Mouse (Mus musculus): ENCODE measurements around the gene Nkx2-5.

Gene Nkx2-5

DNA sequence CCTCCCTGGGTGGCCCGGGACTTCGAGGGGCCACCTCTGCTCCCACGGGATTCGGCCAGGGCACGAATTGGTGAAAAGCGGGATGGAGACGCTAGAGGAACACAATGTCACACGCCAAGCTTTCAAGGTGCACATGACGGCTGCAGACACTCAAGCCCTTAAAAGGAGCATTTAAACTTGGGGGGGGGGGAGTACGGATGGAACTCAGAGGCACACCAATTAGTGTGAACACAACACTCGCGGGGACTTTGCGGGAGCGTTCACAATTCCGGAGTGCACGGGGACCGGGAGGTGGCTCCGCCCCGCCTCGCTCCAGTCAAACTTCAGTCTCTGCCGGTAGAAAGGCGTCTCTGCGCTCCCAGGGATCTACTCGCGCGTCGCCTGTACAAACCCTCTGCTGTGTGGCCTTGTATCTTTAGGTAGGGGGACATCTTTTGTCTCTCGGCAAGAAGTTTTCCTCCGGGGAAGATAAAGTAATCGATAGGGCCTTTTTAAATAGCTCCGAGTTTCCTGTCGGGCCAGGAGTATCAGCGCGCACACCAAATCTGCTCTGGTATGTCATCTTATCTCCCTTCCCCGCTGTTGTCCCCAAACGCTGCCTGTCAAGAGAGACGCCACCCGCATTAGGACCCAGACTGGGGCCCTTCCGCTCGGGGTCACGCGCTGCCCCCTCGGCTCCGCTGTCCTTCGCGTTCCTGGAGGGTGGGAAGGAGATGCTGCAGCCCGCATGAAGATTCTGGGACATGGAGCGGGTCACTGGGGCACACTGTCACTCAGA, 5.7 kb upstream of the Nkx2-5 start:
- DNase-seq (ENCODE audit: low read depth in 1 of 2, low spot score in 2 of 2) = no peak

DNA sequence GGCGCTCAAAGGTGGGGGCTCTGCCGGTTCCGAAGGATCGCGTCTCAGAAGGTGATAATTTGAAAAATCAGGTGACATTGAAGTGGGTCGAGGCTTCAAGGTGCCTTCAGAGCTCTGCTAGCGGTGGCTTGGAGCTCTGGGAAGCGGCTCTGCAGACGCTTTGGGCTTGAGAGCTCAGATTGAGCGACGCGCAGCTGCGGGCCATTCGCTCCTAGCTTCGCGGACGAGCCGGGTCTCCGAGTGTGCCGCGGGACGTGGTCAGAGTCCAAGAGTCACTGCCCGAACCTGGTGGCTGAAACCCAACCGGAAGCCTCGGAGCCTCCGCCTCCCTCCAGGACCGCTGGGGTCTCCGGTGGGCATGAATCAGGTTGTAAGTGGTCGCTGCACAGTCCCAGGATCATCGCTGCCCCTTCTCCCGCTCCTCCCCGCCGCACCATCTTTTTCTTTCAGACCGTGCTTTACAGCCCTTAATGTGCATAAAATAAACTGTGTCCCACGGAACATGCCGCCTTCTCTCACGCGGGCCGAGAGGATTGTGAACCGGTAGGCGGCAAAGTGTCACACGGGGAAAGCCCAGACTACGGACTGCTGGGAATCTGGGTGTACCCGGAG, 5.0 kb upstream of the Nkx2-5 start:
- no peak for DNase-seq (ENCODE audit: low read depth in 1 of 2, low spot score in 2 of 2)

DNA sequence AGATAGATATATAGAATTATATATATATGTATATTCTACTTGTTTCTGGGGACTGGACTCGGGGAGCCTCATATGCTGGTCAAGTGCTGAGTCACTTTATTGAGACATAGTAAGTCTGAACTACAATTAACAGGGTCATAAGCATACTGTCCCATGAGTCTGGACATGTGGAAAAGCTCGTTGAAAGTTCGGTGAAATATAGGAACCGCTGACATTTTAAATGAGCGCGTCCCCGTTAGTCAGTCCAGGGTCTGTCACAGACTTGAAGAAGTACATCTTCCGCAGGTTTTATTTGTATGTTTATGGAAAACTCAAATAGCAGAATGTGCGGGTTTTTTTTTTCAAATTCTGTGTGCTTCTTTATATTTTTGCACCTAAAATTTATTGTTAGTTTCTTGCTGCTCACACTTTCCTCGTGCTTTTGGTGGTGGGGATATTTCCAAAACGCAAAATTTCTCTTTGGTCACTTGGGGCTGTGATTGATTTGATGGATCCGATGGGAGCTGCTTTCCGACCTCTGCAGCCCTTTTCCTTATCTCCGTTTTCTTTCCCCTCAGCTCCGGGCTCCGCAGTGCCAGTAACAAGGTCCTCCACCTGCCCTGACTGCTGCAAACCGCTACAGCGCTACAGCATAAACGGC, 4.4 kb upstream of the Nkx2-5 start:
- no peak for DNase-seq (ENCODE audit: low read depth in 1 of 2, low spot score in 2 of 2)

DNA sequence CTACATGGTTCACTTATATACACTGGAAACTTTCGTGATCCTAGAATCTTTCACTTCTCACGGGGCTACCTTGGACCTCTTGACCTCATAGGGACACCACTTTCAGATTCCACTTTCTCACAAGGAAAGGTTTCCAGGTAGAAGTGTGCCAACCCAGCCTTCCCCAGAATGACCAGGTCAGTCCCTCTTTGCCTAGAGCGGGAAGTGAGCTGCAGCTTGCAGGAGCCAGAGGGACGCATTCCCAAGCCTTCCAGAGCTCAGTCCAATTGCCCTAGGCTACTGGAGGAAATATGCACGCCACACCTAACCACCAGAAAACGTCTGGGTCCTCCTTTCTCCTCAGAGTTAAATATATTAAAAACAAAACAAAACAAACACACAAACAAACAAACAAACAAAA, 3.4 kb upstream of the Nkx2-5 start:
- no peak for DNase-seq (ENCODE audit: low read depth in 1 of 2, low spot score in 2 of 2)

DNA sequence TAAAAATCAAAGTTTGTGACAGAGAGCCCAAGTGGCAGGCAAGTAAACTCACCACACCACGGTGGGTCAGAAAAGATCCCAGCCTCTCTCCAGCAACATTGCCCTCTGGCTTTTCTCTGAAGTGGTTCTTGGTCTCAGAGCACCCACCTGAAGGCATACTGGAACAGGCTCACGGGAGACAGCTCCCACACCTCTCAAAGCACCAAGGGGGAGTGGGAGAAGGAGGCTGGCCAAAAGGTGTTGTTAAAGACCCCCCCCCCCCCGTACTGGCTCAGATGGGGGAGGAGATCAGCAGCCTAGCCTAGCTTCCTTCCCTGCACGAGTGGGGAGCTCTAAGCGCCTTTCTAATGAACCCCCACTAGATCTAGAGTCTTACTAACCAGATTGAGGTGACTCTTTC, 3.0 kb upstream of the Nkx2-5 start:
- no peak for DNase-seq (ENCODE audit: low read depth in 1 of 2, low spot score in 2 of 2)

DNA sequence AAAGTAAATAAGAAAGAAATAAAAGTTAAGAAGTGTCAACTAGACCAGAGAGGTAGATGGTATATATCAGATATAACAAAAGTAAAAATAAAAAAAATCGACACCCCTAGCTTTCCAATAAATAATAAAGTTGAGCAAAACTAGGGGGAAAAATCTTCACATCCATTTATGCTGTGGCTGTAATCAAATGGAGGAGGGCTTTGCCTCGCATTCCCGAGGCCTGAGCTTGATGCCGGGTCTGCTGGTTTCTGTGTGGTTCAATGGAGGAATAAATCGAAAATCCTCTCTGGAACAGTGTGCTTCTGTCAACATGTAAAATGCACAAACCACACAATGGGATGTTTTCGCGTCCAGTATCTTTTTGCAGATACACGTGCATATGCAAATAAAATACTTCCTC, 1.6 kb upstream of the Nkx2-5 start:
- DNase-seq (ENCODE audit: low read depth in 1 of 2, low spot score in 2 of 2) = no peak

DNA sequence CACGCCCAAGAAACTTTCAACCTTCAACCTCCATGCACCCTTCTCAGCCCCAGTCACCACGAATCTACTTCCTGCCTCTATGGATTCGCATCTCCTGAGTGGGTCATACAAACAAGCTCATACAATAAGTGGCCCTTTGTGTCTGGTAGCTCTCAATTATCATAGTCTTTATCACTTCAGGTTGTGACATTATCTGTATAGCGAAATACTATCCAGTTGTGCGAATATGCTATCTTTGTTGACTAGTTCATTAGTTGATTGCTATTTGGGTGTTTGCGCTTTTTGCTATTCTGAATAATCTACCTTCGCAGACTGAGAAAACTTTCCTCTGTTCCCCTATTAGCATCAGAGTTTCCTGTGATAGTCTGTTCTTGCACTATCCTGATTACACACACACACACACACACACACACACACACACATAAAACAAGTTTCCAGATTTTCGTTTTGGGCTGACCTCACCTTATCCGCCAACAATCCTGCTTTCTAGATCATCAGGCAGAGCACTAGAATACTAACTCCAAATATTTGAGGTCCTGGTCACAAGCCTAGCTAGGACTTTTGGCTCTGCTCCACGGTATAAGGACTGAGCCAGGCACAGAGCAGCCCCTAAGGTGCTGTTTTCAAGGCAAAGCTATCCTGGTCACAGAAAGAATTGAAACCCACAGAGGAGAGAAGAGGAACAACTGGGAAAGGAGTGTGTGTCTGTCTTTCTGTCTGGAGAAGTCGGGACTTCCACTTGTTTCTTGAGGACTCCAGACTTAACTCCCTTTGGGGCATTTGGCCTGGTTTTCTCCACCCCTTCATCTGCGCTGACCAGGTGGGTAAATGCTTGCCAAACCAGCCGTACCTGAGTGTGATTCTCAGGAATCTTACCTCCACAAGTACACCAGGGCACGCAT, 591 bp upstream of the Nkx2-5 start:
- no peak for DNase-seq (ENCODE audit: low read depth in 1 of 2, low spot score in 2 of 2)

DNA sequence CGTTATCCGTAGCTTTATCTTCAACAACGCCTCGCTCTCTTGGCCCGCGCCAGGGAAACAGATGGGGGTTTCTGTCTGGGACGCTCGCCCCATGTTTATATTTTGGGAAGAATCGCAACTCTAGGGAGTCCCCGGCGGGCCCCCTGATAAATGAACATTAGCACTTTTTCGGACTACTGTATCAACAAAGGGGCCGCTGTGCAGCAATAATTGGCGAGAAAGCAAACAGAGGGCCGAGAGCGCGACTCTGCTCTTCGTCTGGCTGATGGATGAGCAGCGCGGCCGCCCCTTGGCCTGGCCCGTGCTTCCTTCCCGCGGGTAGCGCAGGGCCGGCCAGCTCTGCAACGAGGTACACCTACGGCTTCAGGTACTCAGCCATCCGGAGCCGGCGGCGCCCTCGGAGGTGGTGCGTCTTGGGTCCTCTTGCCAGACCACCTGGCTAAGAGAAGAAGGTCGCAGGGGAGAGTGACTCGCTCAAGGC, 398 bp downstream of the Nkx2-5 start:
- no peak for DNase-seq (ENCODE audit: low read depth in 1 of 2, low spot score in 2 of 2)

DNA sequence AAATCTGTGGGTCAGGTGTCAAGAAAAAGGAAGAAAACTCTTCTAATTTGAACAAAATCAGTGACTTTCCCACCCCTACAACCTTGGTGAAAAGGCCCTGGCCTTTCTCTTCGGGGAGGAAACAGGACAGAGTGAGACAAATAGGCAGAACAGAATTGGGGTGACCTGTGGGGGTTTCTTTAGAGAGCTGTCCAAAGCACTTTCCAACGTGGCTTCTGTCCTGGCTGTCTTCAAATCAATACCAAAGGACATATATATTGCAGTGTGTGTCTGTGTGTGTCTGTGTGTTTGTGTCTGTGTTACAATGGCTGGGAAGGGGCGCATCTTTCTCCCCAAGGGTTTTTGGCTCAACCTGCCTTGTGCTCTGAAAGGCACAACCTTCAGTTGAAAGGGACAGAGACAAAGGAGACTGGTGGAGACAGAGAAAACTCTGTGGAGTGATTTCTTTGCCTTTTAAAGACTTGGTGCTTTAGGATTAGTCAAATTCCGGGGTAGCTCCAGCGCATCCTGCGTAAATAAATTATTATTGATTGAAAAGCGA, 1.0 kb downstream of the Nkx2-5 start:
- no peak for DNase-seq (ENCODE audit: low read depth in 1 of 2, low spot score in 2 of 2)

DNA sequence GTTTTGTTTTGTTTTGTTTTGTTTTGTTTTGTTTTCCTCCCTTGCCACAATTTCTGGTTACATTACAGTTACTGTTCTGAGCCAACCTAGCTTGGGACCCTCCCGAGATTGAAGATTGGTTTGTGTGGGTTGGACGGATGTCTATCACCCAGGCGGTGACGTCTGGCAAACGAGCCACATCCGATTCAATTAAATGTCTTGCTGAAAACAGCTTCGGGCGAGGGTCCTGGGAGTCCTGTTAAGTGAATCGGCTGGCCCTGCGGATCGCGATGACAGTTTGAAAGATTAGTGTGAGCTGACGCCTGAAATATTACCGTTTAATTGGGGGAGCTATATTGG, 1.6 kb downstream of the Nkx2-5 start:
- no peak for DNase-seq (ENCODE audit: low read depth in 1 of 2, low spot score in 2 of 2)

DNA sequence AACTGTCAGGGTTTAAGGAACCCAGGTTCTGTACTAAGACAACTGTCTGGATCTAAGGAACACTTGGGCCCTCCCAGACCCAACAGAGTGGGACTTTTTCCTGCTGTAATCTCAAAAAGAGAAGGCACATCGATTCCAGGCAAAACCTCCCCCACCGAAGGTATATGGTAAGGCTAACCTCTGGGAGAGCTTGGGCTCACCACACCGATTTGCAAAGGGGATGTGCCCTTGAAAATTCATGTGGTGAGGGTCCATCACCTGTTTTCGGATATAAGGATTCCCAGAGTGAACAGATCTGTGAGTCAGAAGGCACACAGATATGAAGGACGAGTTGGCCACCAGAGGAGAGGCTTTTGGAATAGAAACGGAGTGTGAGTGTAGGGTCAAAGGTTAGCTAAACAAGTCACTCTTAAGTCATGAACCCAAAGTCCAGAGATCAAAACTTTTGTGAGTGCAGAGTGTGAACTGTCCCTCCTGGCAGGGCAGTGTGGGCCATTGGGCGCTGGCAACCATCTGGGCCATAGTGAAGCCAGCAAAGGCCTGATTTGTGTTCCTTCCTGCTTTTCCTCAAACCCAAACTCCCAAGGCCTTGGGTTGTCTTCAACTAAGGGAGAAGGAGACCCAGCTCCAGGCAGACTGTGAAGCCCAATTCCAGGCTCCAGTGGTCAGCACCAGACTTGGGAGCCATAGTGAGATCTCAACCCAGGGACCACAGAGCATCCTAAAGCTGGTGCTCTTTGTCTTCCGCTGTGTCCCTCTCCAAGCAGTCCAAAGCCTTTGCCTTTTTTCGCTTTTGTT, 2.2 kb downstream of the Nkx2-5 start:
- no peak for DNase-seq (ENCODE audit: low read depth in 1 of 2, low spot score in 2 of 2)

DNA sequence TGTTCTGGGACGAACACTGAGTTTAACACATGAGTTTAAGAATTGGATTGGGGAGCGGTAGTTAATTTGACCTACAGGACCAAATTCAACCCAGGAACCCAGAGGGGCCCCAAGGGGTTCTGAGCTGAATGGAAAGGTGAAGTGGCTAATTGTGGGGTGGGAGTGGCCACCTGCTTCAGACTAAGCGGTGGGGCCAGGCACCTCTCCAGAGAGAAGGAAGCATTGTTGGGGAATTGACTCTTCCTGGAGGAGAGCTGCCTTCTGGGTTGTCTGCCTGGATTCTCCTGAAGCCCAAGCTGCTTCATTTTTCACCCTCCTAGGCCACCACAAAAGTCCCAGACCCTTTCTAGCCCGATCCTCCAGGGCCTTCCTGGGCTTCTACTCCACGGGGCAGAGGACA, 2.8 kb downstream of the Nkx2-5 start:
- DNase-seq (ENCODE audit: low read depth in 1 of 2, low spot score in 2 of 2) = no peak

DNA sequence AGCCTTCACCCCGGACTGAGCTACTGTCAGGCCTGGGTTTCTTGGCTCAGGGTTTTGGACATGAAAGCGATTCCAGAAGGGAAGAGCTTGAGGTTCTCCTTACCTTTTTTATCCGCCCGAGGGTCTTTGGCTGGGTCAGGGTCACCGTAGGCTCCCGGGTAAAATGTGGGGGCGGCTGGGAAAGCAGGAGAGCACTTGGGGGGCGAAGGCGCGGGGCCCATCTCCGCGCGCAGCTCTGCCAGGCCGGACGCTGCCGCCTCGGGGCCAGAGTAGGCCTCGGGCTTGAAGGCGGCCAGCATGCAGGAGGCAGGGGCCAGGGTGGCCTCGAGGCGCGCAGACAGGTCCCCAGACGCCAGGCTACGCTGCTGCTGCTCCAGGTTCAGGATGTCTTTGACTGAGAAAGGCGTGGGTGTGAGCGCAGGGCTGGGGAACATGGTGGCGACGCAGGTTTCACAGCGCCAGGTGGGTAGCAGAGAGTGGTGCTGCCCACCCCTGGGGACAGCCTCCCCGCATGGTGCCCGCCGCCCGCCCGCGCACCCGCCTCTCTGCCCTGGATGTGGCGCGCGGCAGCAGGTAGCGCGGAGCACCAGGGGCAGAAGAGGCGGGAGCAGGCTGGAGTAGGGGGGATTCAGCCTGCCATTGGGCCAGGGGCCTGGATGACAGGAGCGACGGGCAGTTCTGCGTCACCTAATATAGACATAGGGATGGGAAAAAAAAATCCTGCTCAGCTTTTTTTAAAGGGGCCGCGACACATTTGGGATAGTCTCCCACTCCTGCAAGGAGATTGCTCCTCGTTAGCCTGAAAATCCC, 3.7 kb downstream of the Nkx2-5 start:
- DNase-seq (ENCODE audit: low read depth in 1 of 2, low spot score in 2 of 2) = no peak

DNA sequence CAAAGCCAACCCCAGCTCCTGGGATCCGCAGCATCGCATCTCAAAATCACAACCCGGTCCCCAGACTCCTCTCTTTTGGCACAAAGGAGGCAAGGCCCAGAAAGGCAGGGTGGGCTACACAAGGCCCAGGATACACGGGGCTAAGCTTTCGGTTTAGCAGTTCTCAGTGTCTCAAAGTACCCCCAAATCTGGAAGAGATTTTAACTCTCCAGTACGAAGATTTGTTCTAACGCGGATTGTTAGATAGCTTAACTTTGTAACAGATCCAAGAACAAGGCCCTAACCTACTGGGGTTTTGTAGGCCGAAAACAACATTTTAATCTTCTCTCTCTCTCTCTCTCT, 4.4 kb downstream of the Nkx2-5 start:
- no peak for DNase-seq (ENCODE audit: low read depth in 1 of 2, low spot score in 2 of 2)

DNA sequence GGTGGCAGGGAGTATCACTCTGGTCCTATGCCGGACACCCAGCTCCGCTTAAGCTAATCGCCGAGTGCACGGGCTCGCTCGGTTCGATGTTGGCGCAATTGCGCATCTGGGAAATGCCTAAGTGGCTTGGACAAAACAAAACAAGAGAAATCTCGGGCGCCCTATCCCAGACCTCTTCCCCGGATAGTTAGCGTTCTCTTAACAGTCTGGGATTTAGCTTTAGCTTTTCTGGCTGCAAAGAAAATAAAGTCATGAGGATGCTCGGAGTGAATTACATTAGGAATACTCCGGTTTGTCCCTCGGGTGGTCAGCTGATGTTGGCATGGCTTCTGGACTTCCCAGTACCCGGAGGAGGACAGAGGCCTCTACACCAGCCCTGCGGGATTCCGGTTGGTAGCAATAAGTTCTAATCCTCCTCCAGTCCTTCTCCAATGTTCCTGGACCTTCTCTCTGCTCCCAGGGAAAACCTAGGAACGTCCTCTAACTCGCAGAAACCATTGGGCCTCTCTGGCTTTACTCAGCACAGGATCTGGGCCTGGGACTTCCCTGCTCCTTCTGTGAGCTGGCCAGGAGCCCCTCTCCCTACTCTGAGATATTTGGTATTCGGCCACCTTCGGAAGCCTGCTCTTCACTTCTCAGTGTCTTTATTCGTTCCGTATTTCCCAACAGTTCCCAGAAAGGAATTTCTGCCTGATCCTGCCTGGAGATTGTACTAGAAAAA, 4.9 kb downstream of the Nkx2-5 start:
- DNase-seq (ENCODE audit: low read depth in 1 of 2, low spot score in 2 of 2) = no peak

DNA sequence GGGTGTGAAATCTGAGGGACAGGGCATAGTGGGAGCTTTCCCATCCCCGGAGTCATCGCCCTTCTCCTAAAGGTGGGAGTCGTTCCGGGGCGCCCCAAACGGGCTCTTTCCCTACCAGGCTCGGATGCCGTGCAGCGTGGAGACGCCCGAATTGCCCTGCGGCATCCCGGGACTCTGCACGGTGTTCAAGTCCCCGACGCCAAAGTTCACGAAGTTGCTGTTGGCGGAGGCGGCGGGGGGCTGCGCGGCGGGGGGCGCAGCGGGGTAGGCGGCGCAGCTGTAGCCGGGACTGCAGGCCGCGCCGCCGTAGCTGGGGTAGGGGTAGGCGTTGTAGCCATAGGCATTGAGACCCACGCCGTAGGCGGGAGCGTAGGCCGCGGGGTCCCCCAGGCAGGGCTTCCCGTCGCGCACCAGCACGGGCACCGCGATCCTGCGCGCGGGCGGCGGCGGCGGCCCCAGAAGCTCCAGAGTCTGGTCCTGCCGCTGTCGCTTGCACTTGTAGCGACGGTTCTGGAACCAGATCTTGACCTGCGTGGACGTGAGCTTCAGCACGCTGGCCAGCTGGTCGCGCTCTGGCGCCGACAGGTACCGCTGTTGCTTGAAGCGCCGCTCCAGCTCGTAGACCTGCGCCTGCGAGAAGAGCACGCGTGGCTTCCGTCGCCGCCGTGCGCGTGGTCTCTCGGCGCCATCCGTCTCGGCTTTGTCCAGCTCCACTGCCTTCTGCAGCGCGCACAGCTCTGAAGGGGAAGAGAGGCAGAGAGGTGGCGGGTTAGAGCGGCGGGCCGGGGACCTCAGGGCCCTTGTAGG, 5.7 kb downstream of the Nkx2-5 start:
- DNase-seq (ENCODE audit: low read depth in 1 of 2, low spot score in 2 of 2) = no peak

DNA sequence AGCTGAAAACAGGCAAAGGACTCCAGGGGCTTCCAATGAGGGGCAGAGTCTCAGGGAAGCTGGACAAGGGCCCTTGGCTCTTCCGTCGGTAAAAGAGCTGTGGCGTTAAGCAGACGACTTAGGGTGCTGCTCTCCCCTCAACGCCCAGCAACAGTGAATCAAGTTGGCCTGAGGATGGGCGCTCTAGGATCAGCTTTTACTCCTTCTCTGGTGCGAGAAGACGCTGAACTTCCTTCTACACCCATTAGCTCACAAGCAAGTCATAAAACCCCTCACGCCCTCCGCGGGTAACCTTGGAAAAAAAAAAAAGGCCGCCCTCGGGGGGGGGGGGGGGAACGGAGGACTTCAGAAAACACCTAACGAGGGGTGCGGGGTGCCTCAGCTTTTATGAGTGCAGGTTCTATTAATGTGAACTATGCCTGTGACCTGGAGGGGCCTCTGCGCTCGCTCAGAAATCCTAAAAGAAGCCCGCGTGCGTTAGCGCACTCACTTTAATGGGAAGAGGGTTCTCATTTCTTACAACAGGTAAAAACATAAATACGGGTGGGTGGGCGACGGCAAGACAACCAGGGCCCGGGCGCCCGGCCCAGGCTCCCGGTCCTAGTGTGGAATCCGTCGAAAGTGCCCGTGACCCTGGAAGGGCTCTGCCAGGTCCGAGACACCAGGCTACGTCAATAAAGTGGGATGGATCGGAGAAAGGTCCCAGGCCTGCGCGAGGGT, 6.5 kb downstream of the Nkx2-5 start:
- no peak for DNase-seq (ENCODE audit: low read depth in 1 of 2, low spot score in 2 of 2)

DNA sequence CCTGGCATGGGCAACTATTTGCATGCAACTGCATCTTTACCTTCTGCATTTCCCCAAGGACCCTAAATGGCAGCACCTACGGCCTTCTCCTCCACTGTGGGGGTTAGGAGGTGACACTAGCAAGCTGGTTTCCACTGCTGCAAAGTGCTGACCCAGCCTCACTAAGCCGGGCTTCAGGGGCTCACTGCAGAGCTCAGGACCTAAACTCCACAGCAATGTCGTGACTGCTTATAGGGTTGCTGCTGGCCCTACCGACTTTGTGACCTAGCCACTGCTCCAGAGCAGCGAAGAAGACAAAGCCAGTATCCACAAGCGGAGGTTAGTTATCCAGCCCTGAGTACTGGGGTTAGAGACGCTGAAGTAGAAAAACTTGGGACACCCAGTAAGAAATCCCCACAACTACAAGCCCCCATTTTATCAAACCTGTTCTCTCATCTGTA, 7.2 kb downstream of the Nkx2-5 start:
- DNase-seq (ENCODE audit: low read depth in 1 of 2, low spot score in 2 of 2) = no peak

Data from monocyte, adult 2 months (primary cell).